Mouse (Mus musculus) adrenal gland, postnatal 4 days (tissue): Measurements from ENCODE around the gene Parva. TPM values are rescaled to one million over a fixed set of nuclear protein-coding genes. Genes with fewer than 3 reads are reported as not detected.

ENCODE experiments used
- DNase-seq, 2 experiments: peaks; one replicate each; pipeline ENCODE4 v3.0.0; 2021 to 2022; ENCODE audit warnings: low spot score in 2 of 2, mixed read lengths in 2 of 2
- total RNA-seq, 2 experiments: library from RNA; stranded (reverse); gene quantifications; 2 replicates each; pipeline ENCODE4 v1.2.3; 2021

The Parva gene
- total RNA-seq, 2 experiments from 2014 or later = 106 to 136 TPM

DNA sequence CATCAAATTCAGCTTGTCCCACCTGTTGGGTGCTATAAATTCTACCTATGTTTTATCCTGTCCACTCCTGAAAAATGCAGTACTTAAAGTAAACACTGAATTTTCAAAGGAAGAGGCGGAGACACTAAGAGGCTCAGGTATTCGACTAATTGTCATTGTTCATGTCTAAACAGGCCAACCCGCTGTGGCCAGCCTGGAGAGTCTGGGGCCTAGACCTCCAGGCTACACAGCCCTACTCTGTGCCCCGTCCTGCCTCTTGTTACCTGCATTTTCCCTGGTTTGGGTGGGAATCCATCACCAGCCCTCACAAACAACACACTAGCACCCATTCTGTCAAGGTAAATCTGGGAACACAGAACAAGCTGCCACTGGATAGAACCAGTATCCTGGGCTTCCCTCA lies 9.7 kb upstream of the Parva start:
- DNase-seq = no peak

DNA sequence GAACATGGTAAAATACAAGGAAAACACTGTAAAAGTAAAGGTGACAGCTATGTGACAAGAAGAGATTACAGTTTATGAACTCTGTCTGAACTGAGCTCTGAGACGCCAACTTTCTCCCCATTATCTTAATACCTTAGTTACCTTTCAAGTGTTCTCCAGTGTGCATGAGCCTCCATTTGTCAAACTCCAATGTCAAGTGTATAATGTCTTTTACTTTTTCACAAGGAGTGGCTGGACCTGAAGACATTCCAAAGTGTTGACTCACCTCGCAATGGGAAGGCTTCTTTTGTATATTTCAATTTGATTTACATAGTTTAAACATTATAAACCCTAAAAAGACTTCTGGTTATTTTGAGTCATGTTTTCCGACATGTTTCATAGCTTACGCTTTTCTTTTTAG lies 3.9 kb upstream of the Parva start:
- no peak for DNase-seq

DNA sequence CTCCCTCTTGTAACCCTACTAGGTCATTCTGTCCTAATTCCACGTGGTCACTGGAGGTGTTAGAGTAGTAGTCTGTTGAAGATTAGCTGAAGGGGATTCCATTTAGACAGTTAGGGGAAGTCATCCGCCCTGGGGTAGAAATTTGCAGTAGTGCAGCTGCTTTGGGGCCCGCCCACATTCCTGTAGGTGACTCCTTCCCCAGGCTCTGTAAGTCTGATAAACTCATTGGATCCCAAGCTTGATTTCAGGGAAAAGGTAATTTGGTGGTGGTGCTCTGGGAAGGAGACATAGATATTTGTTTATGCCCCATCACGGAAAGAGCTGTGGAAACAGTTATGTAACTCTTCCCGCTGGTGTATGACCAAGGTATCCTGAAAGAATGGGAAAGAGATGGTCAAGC lies 494 bp upstream of the Parva start:
- DNase-seq = no peak

DNA sequence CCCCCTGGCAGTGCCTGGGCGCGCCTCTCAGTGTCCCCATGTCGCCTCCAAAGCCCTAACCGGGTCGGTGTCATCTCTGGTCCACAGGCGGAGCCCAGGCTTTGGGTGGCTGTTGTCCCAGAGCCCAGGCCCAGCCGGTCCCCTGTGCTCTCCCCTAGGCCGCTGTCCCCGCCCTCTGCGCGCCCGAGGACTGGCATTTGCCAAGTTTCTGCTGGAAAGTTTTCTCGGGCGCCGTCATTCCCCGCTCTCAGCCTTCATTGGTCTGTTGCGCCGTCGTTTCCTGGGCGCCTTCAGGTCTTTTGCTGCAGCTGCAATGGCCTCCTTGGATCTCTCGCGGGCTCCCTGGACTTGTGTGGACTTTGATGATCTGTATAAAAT lies 842 bp downstream of the Parva start:
- peak; percentile 66 to 81 for DNase-seq

DNA sequence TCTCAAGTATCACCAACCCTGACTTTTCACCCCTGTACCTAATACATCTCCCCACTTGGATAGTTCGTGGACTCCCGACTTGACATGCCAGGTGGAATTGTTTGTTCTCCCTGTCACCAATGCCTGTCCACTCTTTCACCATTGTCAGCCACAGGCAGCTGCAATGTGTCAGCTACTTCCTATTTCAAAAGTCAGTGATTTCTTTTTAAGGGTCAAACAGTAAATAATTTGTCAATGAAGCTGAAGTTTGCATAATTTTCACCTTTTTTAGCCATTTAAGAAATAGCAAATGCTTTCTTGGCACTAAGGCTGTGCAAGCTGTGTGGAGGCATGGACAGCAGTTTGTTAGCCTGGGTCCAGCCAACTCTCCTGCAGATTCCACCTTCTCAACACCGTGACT lies 12.5 kb downstream of the Parva start:
- no peak for DNase-seq

DNA sequence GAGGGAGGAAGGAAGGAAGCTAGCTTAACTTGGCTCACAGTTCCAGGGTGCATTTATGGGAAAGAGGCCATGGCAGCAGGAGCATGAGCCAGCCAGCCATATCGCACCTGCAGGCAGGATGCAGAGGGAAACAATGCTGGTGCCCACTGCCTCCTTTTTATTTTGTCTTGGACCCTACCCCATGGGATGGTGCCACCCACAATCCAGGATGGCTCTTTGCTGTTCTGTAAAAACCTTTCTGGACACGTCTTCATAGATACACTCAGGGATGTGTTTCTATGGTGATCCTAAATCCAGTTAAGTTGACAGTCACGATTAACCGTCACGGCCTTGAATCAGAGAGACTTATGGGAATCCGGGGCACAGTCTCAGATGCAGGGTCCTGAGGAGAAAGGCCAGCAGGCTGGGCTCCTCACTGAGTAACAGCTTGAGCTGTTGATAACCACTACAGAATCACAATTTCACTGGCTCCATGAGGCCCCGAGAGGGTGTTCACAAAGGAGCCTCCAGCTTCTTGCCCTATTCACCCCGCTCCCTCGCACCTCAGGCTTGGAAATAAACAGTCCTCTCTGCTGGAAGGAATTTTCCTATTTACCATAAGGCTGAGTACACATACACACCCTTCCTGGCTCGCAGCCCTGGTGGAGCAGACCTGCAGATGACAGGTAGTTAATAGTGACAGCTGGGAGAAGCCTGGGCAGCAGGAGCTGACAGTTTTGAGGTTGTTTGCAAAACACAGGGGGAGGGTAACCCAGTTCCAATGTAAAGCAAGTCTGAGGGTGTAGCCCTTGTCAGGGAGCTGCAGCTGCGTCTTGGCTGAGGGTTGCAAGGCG lies 17.1 kb downstream of the Parva start:
- DNase-seq = no peak

DNA sequence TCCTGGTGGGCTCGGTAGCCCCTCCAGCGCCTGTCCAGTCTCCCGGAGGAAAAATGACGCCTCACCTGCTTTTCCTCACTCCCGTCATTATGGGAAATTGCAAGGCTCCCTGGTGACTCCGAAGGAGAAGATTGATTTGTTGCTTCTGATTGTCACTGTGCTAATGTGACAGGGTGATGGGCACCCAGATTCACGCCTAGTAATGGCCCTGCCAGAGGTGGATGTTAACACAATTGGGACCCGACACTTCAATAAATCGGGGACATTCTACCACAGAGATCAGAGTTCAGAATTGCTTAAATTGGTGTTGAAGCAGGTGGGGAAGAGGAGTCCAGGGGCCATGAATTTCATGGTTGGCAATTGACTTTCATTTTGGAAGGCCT lies 17.7 kb downstream of the Parva start:
- DNase-seq = no peak

DNA sequence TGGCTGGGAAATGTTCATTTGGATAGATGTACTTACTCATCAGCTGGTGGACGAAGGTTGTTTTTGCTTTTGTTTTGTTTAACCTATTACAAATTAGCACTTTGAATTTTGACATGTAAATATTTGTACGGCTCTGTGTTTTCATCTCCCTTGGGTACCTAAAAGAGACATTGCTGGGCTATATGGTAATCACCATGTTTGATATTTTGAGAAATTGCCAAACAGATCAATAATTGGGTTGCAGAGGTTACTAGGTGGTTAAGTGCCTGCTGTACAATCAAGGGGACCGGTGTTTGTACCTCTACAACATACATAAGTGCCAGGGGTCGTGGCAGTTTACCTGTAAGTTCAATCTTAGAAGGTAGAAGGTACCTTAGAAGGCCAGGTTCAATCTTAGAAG lies 19.2 kb downstream of the Parva start:
- DNase-seq = no peak

DNA sequence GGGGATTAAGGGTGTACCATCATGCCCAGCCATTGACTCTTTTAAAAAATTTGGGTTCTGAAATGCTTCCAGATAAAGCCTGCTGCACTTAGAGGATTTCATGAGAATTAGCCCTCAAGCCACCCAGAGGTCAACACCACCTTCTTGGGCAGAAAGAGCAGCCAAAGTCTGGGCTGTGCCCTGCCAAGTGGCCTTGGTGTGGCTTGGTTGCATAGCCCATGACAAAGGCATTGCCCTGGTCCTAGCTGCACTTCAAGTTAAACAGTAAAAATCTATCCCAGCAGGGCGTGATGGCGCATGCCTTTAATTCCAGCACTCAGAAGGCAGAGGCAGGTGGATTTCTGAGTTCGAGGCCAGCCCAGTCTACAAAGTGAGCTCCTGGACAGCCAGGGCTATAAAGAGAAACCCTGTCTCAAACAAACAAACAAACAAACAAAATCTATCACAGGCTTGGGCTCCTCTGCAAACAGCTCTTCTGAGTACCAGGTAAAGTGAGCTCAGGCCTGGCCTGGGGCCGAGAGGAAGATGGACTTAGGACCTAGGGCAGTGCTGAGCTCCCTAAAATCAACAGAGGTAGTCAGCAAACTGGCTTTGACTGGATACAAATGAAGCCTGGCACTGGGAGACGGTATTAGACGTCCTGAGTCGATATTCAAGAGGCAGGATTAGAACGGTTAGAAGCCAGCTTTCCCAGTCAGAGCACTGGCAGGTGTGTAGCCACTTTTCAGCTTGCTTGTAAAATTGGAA lies 22.8 kb downstream of the Parva start:
- DNase-seq = no peak

DNA sequence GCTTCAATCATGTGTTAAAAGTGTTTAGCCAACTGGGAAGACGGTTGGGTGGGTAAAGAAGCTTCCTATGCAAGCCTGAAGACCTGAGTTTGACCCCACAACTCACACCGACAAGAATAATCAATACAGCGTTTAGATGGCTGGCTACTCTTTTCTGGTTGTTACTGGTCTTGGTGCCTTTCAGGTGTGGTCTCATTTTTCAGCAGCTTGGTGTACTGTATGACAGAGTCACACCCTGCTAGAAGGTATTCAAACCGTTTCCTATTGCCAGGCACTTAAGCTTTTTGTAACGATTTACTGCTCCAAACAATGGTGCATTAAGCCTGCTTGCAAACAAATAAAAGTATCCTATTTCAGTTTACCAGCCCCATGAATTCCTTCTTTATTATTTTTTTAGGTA lies 25.2 kb downstream of the Parva start:
- DNase-seq = no peak

DNA sequence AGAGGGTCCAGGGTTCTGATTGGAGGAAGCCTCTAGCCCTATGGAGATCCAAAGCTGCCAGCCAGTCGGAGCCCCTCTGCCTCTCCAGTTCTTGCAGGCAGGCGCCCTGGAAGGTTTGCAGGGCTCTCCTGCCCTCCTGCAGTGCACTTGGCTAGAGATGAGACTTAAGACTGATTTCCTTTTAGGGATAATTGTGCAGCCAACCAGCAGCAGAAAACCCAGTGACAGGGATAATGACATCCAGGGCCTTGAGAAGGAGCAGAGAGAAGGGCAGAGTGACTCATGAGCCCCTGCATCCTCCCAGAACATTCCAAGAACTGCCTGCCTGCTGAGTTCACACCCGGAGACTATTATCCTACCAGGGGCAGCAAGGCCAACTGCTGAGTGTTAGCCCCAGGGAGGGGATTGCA lies 26.5 kb downstream of the Parva start:
- no peak for DNase-seq

DNA sequence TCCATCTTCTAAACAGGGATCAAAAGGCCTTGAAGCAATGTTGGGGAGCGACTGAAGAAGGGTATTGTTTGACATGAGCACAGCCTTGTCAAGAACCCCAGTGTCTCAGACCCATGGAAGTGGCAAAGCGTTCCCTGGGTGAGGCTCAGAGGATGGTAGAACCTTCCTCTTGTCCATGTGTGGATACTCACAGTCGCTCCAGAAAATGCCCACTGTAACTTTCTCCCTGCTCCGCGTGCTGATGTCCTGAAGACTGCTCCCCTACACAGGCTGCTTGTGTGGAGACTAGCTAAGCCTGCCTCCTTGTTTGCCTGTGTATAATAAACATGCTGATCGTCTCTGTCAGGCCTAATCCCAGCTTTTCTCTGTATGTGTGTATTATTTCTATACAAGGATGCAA lies 27.1 kb downstream of the Parva start:
- no peak for DNase-seq

DNA sequence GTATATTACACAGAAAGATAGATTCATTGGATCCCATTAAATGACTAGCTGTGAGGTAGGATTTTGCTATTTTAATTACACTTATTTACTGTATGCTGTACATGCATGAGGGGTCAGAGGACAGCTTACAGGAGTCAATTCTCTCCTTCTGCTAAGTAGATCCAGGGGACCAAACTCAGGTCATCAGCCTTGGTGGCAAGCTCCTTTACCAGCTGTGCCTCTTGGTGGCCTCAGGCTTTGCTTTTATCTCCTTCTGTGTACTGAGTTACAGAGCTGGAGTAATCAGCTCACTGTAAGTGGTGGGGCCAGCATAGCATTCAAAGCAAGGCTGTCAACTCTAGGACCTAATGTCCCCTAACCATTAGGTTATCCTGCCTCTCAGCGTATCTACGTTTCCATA lies 27.6 kb downstream of the Parva start:
- no peak for DNase-seq

DNA sequence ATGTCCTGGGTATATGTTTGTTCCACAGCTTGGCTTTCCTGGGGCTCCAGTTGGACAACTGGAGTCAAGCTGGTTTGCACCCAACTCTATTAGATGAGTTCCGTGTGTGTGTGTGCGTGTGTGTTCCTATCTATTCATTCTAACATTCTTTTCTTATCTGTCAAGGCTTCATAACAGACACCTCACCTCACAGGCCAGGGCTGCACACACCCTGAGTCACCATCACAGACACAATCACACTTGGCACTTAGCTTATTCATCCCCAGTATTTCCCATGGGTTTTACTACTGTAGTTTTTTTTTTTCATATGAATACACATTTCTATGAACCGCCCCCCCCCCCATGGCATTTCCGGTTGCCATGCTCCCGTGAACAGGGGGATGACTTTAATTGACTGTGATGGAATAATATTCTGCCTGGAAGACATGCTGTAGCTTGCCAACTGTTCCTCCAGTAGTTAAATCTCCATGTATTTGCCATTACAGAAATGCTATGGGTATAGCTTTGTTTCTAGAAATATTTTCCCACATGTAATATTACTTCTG lies 28.3 kb downstream of the Parva start:
- DNase-seq = no peak

DNA sequence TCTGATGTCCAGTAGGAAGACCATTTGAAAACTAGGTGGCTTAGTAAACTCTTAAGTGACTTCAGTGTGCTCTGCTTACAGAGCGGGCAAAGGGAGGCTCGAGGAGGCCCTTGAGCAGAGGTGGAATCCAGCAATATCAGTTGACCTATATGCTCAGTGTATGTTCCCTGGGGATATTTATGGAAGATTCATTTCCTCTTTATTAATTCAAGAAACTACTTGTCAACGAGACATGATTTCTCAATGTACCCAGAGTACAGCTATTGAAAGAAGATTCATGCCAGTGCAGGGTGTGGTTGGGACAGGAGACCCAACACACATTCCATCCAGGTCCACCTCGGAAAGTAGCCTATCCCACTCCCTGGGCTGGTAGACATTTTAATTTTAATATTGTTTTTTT lies 30.1 kb downstream of the Parva start:
- no peak for DNase-seq

DNA sequence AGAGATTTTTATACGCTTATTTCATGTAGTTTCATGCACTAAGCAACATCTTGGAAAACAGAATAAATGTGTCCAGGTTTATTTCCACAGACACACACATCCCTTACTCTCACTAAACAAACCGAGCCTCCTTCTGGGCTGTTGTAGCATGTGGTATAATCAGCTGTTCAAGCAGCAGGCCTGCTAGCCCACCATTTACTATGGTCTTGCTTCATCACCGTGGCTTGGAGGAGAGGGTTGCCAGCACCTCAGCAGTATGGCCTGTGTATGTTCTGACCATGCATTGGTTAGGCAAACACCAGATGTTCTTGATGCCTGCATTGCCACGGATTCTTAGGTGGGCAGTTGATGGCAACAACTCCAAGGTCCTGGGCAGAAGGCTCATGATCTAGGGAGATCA lies 30.6 kb downstream of the Parva start:
- no peak for DNase-seq

DNA sequence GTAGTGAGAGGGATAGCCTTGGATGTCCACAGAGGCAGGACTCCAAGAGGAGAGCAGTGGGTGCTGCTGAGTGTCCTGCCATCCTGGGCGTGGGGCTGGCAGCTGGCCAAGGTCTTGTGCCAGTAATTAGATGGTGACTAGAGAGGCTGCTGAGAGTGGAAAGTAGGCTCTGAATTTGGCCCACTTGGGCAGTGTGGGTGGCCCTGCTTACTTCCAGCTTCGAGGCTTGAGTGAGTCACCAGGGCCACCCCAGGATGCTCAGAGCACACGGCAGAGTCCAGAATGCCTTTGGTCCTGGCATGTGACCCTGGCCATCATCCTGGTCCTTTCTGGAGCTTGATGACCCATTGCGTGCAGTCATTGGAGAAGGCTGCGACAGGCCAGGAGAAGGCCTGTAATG lies 31.1 kb downstream of the Parva start:
- DNase-seq = no peak

DNA sequence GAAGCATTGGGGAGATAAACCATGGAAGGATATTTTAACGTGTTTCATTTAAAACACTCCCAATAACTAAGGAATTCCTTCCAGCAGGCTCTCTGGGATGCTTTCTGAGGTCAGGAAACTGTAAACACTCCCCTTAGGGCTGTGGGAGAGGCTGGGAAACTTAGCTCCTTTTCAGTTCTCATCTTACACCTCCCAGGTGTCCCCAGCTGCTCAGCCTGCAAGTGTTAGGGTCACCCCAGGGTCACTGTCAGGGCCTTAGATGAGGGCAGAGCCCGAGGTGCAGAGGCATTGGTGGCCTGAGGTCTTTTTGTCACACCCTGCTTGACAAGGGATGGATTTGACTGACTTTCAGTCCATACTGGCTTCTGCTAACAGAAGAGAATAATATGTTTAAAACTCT lies 35.8 kb downstream of the Parva start:
- no peak for DNase-seq

DNA sequence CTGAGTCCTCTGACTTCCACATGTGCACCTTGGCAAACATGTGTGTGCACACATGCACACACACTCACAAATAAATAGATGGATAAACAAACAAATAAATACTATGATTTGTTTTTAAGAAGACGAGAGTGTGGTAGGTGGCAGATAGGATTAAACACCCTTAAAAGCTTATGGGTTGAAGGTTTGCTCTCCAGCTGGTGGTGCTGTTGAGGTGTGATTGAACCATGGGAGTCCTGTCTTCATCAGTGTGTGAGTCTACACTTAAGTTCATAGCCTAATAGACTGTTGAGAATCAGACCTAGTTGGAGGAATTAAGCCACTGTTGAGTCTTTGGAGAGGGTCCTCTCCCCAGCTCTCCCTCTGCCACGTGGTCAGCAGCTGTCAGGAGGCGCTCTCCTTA lies 38.6 kb downstream of the Parva start:
- DNase-seq = no peak

DNA sequence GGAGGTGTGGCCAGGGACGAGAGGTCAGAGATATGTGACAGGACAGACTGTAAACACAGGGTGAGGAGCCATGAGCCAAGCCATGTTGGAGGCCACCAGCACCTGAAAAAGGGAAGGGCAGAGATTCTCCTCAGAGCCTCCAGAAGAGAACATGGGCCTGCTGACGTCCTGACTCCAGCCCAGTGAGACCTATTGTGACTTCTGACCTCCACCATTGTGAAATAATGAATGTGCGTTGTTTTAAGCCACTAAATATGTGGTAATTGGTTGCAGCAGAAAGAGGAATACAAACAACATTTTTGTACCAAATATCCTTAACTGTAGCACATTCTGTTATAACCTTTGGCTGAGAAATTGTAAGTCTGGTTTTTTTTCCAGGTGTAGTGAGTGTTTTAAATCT lies 39.5 kb downstream of the Parva start:
- no peak for DNase-seq

DNA sequence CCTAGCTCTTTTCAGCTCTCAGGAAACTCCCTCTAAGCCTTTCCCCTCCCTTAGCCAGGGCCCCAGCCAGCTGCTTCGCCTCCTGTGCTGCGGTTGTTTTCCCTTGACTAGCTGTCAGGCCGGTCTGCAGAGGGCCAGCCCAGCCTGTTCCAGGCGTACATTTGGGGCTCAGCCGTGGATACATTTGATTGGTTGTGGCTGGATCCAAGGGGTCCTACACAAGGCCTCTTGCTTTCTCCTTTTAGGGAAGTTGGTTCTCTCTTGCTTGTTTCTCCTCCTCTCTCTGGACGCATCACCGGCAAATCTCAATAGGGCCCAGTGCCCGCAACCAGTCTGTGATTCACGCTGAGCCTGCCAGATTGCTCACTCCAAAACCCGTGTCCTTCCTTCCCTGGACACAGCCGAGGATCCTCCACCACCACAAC lies 40.4 kb downstream of the Parva start:
- DNase-seq = no peak

DNA sequence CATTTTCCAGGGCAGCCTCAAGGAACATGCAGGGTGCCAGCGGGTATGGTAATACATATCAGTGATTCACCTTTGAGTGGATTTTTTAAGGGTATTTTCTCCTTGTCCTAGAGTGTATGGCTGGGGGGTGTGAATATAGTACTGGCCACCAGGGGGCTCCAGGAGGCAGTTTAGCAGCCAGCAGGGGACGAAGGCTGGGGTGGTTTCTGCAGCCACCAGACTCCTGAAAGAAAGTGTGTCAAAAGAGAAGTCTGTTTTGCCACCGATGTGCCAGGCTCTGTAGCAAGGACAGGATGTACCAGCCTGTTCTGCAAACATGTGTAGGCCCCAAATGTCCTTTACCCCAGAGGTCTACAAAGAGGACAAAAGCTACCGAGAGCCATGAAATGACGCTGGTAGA lies 42.5 kb downstream of the Parva start:
- DNase-seq = peak; percentile 61 to 62

DNA sequence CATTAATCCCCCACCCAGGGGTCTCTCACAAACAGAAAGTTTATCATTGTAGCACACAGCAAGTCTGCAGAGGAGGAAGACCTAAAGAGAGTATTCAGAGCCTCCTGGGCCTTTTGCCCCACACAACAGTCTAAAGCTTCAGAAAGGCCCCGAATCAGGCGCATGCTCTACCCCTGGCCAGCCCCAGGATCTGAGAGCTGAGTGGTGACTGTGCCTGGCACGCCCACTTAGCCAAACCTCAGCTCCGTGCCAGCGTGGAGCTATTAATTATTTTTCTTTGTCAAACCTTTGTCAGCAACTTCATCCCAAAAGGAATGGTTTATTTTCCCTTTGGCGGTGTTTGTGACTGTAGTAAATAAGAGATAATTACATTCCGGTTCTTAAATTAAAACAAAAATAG lies 44.0 kb downstream of the Parva start:
- DNase-seq = no peak
